Mouse (Mus musculus) adrenal gland, postnatal 10 days (tissue): ENCODE data around the gene Fez2. TPM values are rescaled to one million over a fixed set of nuclear protein-coding genes. Genes with fewer than 3 reads are reported as not detected.

Experiments
- DNase-seq: peaks from one replicate; pipeline ENCODE4 v3.0.0; 2021; ENCODE audit warnings: mixed read lengths
- total RNA-seq, 2 experiments: library from RNA; stranded (reverse); gene quantifications; 2 replicates each; pipeline ENCODE4 v1.2.3; 2021

Gene Fez2
- total RNA-seq, 2 experiments from 2014 or later: 36.7 to 45.4 TPM

- DNase-seq: no peak
Observed at GRCm38 (mm10) chr17:78364555-78365302, 53.2 kb downstream of the Fez2 start.

GRCm38 (mm10) chr17:78361939-78362728, 55.8 kb downstream of the Fez2 start:
- peak; percentile 46 for DNase-seq

- DNase-seq: no peak
Observed at GRCm38 (mm10) chr17:78358251-78358726, 59.7 kb downstream of the Fez2 start.

- DNase-seq: no peak
Observed at GRCm38 (mm10) chr17:78357753-78358152, 60.2 kb downstream of the Fez2 start.

GRCm38 (mm10) chr17:78355611-78356010, 62.3 kb downstream of the Fez2 start:
- DNase-seq: peak; percentile 39

- DNase-seq: no peak
Observed at GRCm38 (mm10) chr17:78354871-78355270, 63.1 kb downstream of the Fez2 start.

- no peak for DNase-seq
Observed at GRCm38 (mm10) chr17:78354411-78354810, 63.5 kb downstream of the Fez2 start.

GRCm38 (mm10) chr17:78352500-78352855, 65.5 kb downstream of the Fez2 start:
- no peak for DNase-seq

GRCm38 (mm10) chr17:78351676-78352499, 66.1 kb downstream of the Fez2 start:
- no peak for DNase-seq

GRCm38 (mm10) chr17:78347111-78347801, 70.7 kb downstream of the Fez2 start:
- DNase-seq: no peak

GRCm38 (mm10) chr17:78343688-78344087, 74.3 kb downstream of the Fez2 start:
- no peak for DNase-seq

- DNase-seq: no peak
Observed at GRCm38 (mm10) chr17:78335250-78335649, 82.7 kb downstream of the Fez2 start.

GRCm38 (mm10) chr17:78333275-78333674, 84.7 kb downstream of the Fez2 start:
- DNase-seq: no peak

GRCm38 (mm10) chr17:78331438-78331837, 86.5 kb downstream of the Fez2 start:
- DNase-seq: no peak

- DNase-seq: no peak
Observed at GRCm38 (mm10) chr17:78328287-78328686, 89.7 kb downstream of the Fez2 start.

- DNase-seq: no peak
Observed at GRCm38 (mm10) chr17:78327187-78327586, 90.8 kb downstream of the Fez2 start.

GRCm38 (mm10) chr17:78326381-78326780, 91.6 kb downstream of the Fez2 start:
- no peak for DNase-seq

- no peak for DNase-seq
Observed at GRCm38 (mm10) chr17:78325761-78326332, 92.1 kb downstream of the Fez2 start.

GRCm38 (mm10) chr17:78322369-78323335, 95.3 kb downstream of the Fez2 start:
- DNase-seq: no peak

- DNase-seq: no peak
Observed at GRCm38 (mm10) chr17:78321216-78321835, 96.6 kb downstream of the Fez2 start.
